Mouse (Mus musculus) intestine, embryonic 14.5 days (tissue): ENCODE measurements at regions not wholly inside any gene's neighbourhood (a gene's known extent, or its start where the extent isn't known, plus 50 kb on each side); places are given as distances from the start of the nearest gene placed in this dataset.

ENCODE experiments used
- ATAC-seq: fragments of 200-750 bp; cut with Nextera tagmentation; replicated peaks from 2 replicates; pipeline ENCODE4 v1.8.0; 2017; ENCODE audit warnings: low read depth, moderate number of reproducible peaks, moderate TSS enrichment, moderate library complexity; ENCODE audit not compliant: low FRiP score, low TSS enrichment
- DNase-seq: peaks from one replicate; pipeline ENCODE4 v3.0.0-alpha.2; 2018; ENCODE audit warnings: low spot score
- H3K27ac ChIP-seq: fragments of 300-500 bp; sonication (generic); 2 replicates; pipeline ENCODE4 v1.5.1; 2014; ENCODE audit warnings: low read depth, mild to moderate bottlenecking, control low read depth
- H3K27me3 ChIP-seq: fragments of 300-500 bp; sonication (generic); replicated peaks from 2 replicates; pipeline ENCODE4 v1.6.1; 2014; ENCODE audit warnings: low read length, control low read depth; ENCODE audit not compliant: control insufficient read depth, insufficient read depth
- H3K36me3 ChIP-seq: fragments of 300-500 bp; sonication (generic); 2 replicates; pipeline ENCODE4 v1.6.1; 2014; ENCODE audit warnings: low read length, control low read depth; ENCODE audit not compliant: control insufficient read depth, insufficient read depth
- H3K4me1 ChIP-seq: fragments of 300-500 bp; sonication (generic); replicated peaks from 2 replicates; pipeline ENCODE4 v1.6.1; 2014; ENCODE audit warnings: low read length, control low read depth, mixed read lengths; ENCODE audit not compliant: control insufficient read depth, insufficient read depth
- H3K4me2 ChIP-seq: fragments of 300-500 bp; sonication (generic); 2 replicates; pipeline ENCODE4 v1.6.1; 2014; ENCODE audit warnings: low read length
- H3K4me3 ChIP-seq: fragments of 300-500 bp; sonication (generic); 2 replicates; pipeline ENCODE4 v1.5.1; 2014; ENCODE audit warnings: low read depth, low read length, control low read depth, mixed read lengths
- H3K9ac ChIP-seq: fragments of 300-500 bp; sonication (generic); 2 replicates; pipeline ENCODE4 v1.6.1; 2014; ENCODE audit warnings: mild to moderate bottlenecking, low read length
- H3K9me3 ChIP-seq: fragments of 300-500 bp; sonication (generic); 2 replicates; pipeline ENCODE4 v1.6.1; 2016; ENCODE audit warnings: low read length, control low read depth; ENCODE audit not compliant: control insufficient read depth
- WGBS: fragments of 180-500 bp; shearing (Covaris S2); extraction: QIAGEN DNeasy Blood & Tissue Kit; methylation state at CpG from one replicate; pipeline ENCODE4 v1.1.7; 2014; 5-methylcytosine and 5-hydroxymethylcytosine counted together

- Histone ChIP-seq H3K4me2 (no peak overlapping the region), H3K27me3 (no peaks in the 10 kb centered on the region), H3K4me3 (no peak overlapping the region), H3K4me1 (no peaks in the 10 kb centered on the region), H3K9me3 (no peaks in the 10 kb centered on the region), H3K9ac (no peak overlapping the region), H3K27ac (no peak overlapping the region), H3K36me3 (no peaks in the 10 kb centered on the region)
- ATAC-seq: no peak
- 64% methylated on average over 3 of the region's 3 CpGs for WGBS
- DNase-seq: no peak
Observed at GRCm38 (mm10) chr1:122607309-122607708, 1039.5 kb upstream of the Ddx18 start.

- Histone ChIP-seq H3K27ac (no peak overlapping the region), H3K4me2 (no peak overlapping the region), H3K36me3 (no peaks in the 10 kb centered on the region), H3K4me3 (no peak overlapping the region), H3K27me3 (no peaks in the 10 kb centered on the region), H3K9me3 (no peaks in the 10 kb centered on the region), H3K4me1 (no peaks in the 10 kb centered on the region), H3K9ac (no peak overlapping the region)
- ATAC-seq: no peak
- DNase-seq: no peak
- WGBS: 60% methylated on average over 4 of the region's 4 CpGs
Observed at GRCm38 (mm10) chr1:122575954-122576353, 1008.2 kb upstream of the Ddx18 start.

- no peak overlapping the region for H3K4me2 ChIP-seq
- no peaks in the 10 kb centered on the region for H3K9me3 ChIP-seq
- H3K27me3 ChIP-seq: no peaks in the 10 kb centered on the region
- H3K9ac ChIP-seq: no peak overlapping the region
- H3K36me3 ChIP-seq: no peaks in the 10 kb centered on the region
- H3K4me3 ChIP-seq: no peak overlapping the region
- no peak overlapping the region for H3K27ac ChIP-seq
- no peaks in the 10 kb centered on the region for H3K4me1 ChIP-seq
- DNase-seq: no peak
- no peak for ATAC-seq
- 95% methylated on average over 1 of the region's 1 CpGs for WGBS
Observed at GRCm38 (mm10) chr1:122551596-122551995, 983.8 kb upstream of the Ddx18 start.

- H3K27me3 ChIP-seq: no peaks in the 10 kb centered on the region
- no peak overlapping the region for H3K27ac ChIP-seq
- no peaks in the 10 kb centered on the region for H3K9me3 ChIP-seq
- ATAC-seq: no peak
- H3K36me3 ChIP-seq: no peaks in the 10 kb centered on the region
- no peak overlapping the region for H3K4me3 ChIP-seq
- DNase-seq: no peak
- no peak overlapping the region for H3K9ac ChIP-seq
- WGBS: 63% methylated on average over 2 of the region's 2 CpGs
- H3K4me1 ChIP-seq: no peaks in the 10 kb centered on the region
- no peak overlapping the region for H3K4me2 ChIP-seq
Observed at GRCm38 (mm10) chr1:122509580-122509979, 941.8 kb upstream of the Ddx18 start.

GRCm38 (mm10) chr1:122501707-122502106 lies 933.9 kb upstream of the Ddx18 start:
- H3K36me3 ChIP-seq: no peaks in the 10 kb centered on the region
- no peak overlapping the region for H3K4me3 ChIP-seq
- H3K27ac ChIP-seq: no peak overlapping the region
- no peak overlapping the region for H3K4me2 ChIP-seq
- DNase-seq: no peak
- 17% methylated on average over 4 of the region's 4 CpGs for WGBS
- no peaks in the 10 kb centered on the region for H3K4me1 ChIP-seq
- no peaks in the 10 kb centered on the region for H3K27me3 ChIP-seq
- no peak for ATAC-seq
- H3K9me3 ChIP-seq: no peaks in the 10 kb centered on the region
- H3K9ac ChIP-seq: no peak overlapping the region

GRCm38 (mm10) chr1:122478003-122478402 lies 910.2 kb upstream of the Ddx18 start:
- WGBS: 67% methylated on average over 1 of the region's 1 CpGs
- DNase-seq (no peak), ATAC-seq (no peak)
- Histone ChIP-seq H3K27me3 (no peaks in the 10 kb centered on the region), H3K4me2 (no peak overlapping the region), H3K9ac (no peak overlapping the region), H3K4me3 (no peak overlapping the region), H3K9me3 (no peaks in the 10 kb centered on the region), H3K27ac (no peak overlapping the region), H3K4me1 (no peaks in the 10 kb centered on the region), H3K36me3 (no peaks in the 10 kb centered on the region)

DNA sequence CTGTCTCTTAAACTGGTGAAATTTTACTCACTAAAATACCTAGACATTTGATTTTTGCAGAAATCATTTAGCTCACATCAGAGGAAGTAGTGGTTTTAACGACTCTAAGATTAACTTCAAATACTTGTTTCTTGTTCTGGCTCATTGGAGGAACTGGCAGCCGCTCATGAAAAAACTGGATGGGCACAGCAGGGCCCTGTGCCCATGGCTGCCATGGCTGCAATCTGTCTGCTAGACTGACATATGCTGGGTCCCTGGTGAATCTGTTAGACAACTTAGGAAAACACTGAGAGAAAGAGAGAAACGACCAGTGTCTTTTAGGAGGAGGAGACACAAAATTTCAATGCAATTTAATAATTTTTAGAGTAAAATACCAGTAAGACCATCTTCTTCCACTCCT lies 896.1 kb upstream of the Ddx18 start:
- ATAC-seq (no peak), DNase-seq (no peak)
- Histone ChIP-seq H3K9me3 (no peaks in the 10 kb centered on the region), H3K4me3 (no peak overlapping the region), H3K9ac (no peak overlapping the region), H3K27me3 (no peaks in the 10 kb centered on the region), H3K4me1 (no peaks in the 10 kb centered on the region), H3K27ac (no peak overlapping the region), H3K36me3 (no peaks in the 10 kb centered on the region), H3K4me2 (no peak overlapping the region)
- 76% methylated on average over 3 of the region's 3 CpGs for WGBS

GRCm38 (mm10) chr1:122459056-122459455 lies 891.3 kb upstream of the Ddx18 start:
- ATAC-seq: no peak
- 51% methylated on average over 2 of the region's 2 CpGs for WGBS
- Histone ChIP-seq H3K27ac (no peak overlapping the region), H3K4me3 (no peak overlapping the region), H3K9ac (no peak overlapping the region), H3K4me1 (no peaks in the 10 kb centered on the region), H3K27me3 (no peaks in the 10 kb centered on the region), H3K36me3 (no peaks in the 10 kb centered on the region), H3K4me2 (no peak overlapping the region), H3K9me3 (no peaks in the 10 kb centered on the region)
- no peak for DNase-seq

DNA sequence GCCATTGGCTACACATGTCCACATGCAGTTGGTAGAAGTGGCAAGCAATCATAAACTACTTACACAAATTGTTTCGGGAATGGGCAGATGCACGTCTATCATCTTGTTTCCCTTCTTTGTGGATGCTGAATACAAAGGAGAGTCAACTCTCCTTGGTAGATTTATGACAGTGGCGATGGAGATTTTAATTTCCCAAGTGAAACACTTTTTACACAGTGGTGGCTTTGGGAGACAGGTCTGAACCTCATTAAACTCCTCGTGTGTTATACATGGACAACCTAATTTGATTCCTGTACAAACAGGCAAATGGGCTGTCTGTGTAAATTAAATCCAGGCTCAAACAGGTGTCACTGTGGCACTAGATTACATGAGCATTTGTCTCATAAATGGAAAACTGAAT lies 887.1 kb upstream of the Ddx18 start:
- ATAC-seq (no peak), DNase-seq (no peak)
- H3K4me2 ChIP-seq: no peak overlapping the region
- H3K36me3 ChIP-seq: no peaks in the 10 kb centered on the region
- no peaks in the 10 kb centered on the region for H3K9me3 ChIP-seq
- no peak overlapping the region for H3K9ac ChIP-seq
- no peak overlapping the region for H3K4me3 ChIP-seq
- no peak overlapping the region for H3K27ac ChIP-seq
- H3K27me3 ChIP-seq: no peaks in the 10 kb centered on the region
- 75% methylated on average over 4 of the region's 4 CpGs for WGBS
- H3K4me1 ChIP-seq: no peaks in the 10 kb centered on the region
